Mouse (Mus musculus) spleen, adult 2 months (tissue): ENCODE results near the gene 1700011L22Rik. TPM values are rescaled to one million over a fixed set of nuclear protein-coding genes. Genes with fewer than 3 reads are reported as not detected.
A peak's percentile ranks its signal among the peaks of the same experiment; 100 is the strongest.

Source experiments
- DNase-seq, 2 experiments: peaks; one replicate each; pipeline versions ENCODE4 v3.0.0 to v3.0.0-alpha.2; 2012 to 2021; ENCODE audit warnings: low spot score in 2 of 2, low read depth in 1 of 2
- H3K27ac ChIP-seq: fragments of 200-500 bp; 2 replicates; pipeline ENCODE4 v1.5.1; 2012; ENCODE audit warnings: low read length, inconsistent platforms; ENCODE audit not compliant: insufficient read depth
- H3K27me3 ChIP-seq: fragments of 200-500 bp; 2 replicates; pipeline ENCODE4 v1.6.1; 2012; ENCODE audit warnings: mild to moderate bottlenecking, moderate library complexity, low read length, inconsistent platforms; ENCODE audit not compliant: control insufficient read depth, insufficient read depth
- H3K36me3 ChIP-seq: fragments of 200-500 bp; 2 replicates; pipeline ENCODE4 v1.6.1; 2012; ENCODE audit warnings: mild to moderate bottlenecking, low read length, inconsistent platforms; ENCODE audit not compliant: control insufficient read depth, insufficient read depth
- H3K4me1 ChIP-seq: fragments of 200-500 bp; 2 replicates; pipeline ENCODE4 v1.6.1; 2011; ENCODE audit warnings: inconsistent platforms; ENCODE audit not compliant: control insufficient read depth, insufficient read depth, insufficient read length
- H3K4me3 ChIP-seq: fragments of 200-500 bp; 2 replicates; pipeline ENCODE4 v1.5.1; 2011; ENCODE audit warnings: mild to moderate bottlenecking, inconsistent platforms; ENCODE audit not compliant: insufficient read depth, insufficient read length; ENCODE audit errors: extremely low read depth
- CTCF ChIP-seq: fragments of 200-500 bp; IDR thresholded peaks from 2 replicates; pipeline ENCODE4 v1.5.1; 2011; ENCODE audit warnings: mild to moderate bottlenecking, inconsistent platforms; ENCODE audit not compliant: insufficient read depth, insufficient read length, insufficient replicate concordance; ENCODE audit errors: extremely low read depth
- POLR2A ChIP-seq: fragments of 200-500 bp; IDR thresholded peaks from 2 replicates; pipeline ENCODE4 v1.6.1; 2011; ENCODE audit warnings: low read depth, low read length, inconsistent platforms
- WGBS: fragments of 180-500 bp; shearing (Covaris S2); methylation state at CpG from one replicate; pipeline ENCODE4 v1.1.7; 2018; 5-methylcytosine and 5-hydroxymethylcytosine counted together
- polyA plus RNA-seq: library from polyadenylated mRNA; depleted of rRNA; stranded (reverse); fragments of >200 nt; gene quantifications from 2 replicates; pipeline ENCODE4 v1.2.3, GENCODE M21; 2012; rRNA removed

The 1700011L22Rik gene
- polyA plus RNA-seq, 1 experiment = not detected

DNA sequence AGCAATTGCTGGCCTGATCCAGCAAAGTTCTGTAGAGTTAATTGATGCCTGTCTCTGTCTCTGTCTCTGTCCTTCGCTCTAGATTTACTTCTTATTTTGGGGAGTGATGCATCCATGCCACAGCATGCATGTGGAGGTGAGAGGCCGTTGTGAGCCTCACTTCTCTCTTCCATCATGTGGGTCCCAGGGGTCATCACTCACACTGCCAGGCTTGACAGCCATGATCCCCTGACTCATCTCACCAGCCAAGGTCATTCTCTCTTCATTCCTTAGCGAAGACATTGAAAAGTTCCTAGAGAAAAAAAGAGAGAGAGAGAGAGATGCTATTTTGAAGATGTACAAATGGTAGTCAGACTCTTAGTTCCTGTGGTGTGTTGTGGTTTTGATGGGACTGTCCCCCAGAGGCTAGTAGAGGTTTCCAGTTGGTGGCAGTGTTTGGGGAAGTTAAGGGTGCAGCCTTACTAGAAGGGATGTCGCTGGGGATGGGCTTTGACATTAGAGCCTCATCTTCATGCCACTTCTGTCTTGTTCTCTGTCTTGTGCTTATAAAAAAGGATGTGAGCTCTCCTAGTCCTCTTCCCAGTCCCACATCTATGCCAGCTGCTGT lies 87.1 kb downstream of the 1700011L22Rik start:
- peak overlapping the region; percentile 4; the same call in 1 of the 2 replicates for H3K27ac ChIP-seq
- TF ChIP-seq POLR2A = no peak
- no peak for TF ChIP-seq CTCF
- no peak overlapping the region for H3K4me3 ChIP-seq
- peak; percentile 58 to 59 for DNase-seq
- no peaks in the 10 kb centered on the region for H3K36me3 ChIP-seq
- peaks cover 26% of the 10 kb centered on the region for H3K4me1 ChIP-seq
- H3K27me3 ChIP-seq = no peaks in the 10 kb centered on the region
- WGBS = 26% methylated on average over 4 of the region's 4 CpGs

Other genes with a start within 250 kb of the 1700011L22Rik start
- 4.3 and 5.8 TPM in 2 replicates for gene Zfp827, start 220.1 kb downstream of the 1700011L22Rik start, polyA plus RNA-seq
- 1.6 and 2.4 TPM in 2 replicates for gene Mmaa, start 46.4 kb upstream of the 1700011L22Rik start, polyA plus RNA-seq
- 16.7 and 22.9 TPM in 2 replicates for gene Smad1, start 150.9 kb upstream of the 1700011L22Rik start, polyA plus RNA-seq